Mouse (Mus musculus) CD8-positive naive resting alpha-beta T cell, adult 2 months (primary cell): ENCODE measurements around the gene 4933417A18Rik.
"Not testable (repeated sequence)": the region's sequence is repeated elsewhere in the genome, so short reads cannot be mapped to it uniquely, and the experiment has no call there.

Experiments used
- DNase-seq, 2 experiments: peaks; one replicate each; pipeline ENCODE4 v3.0.0; 2022; ENCODE audit warnings: low read depth in 2 of 2, low spot score in 2 of 2

The 4933417A18Rik gene

GRCm38 (mm10) chr13:34924210-34924609, at the start of gene 4933417A18Rik, which contains the start of gene Fam217a:
TSS of gene 4933417A18Rik (plus strand) at chr13:34924409.
TSS of gene Fam217a (minus strand) at chr13:34924310.
- no peak for DNase-seq

GRCm38 (mm10) chr13:34874736-34875135, 49.5 kb upstream of the 4933417A18Rik start:
- DNase-seq, result peak in 1 of 2 experiments; percentile 1

- peak; percentile 85 to 89 for DNase-seq
These were observed 49.0 kb upstream of the 4933417A18Rik start, which contains the start of gene Prpf4b for GRCm38 (mm10) chr13:34875166-34875710. TSS of gene Prpf4b (plus strand) at chr13:34875302.

GRCm38 (mm10) chr13:34875741-34876445, 48.3 kb upstream of the 4933417A18Rik start:
- no peak for DNase-seq

GRCm38 (mm10) chr13:34876481-34876880, 47.7 kb upstream of the 4933417A18Rik start:
- DNase-seq, result no peak

- no peak for DNase-seq
These were observed 31.3 kb upstream of the 4933417A18Rik start for GRCm38 (mm10) chr13:34892871-34893270.

GRCm38 (mm10) chr13:34914614-34915013, 9.6 kb upstream of the 4933417A18Rik start:
- peak; percentile 17 to 28 for DNase-seq

- DNase-seq, result no peak
These were observed 7.6 kb upstream of the 4933417A18Rik start for GRCm38 (mm10) chr13:34916520-34917167.

- DNase-seq, result no peak
These were observed 10.9 kb downstream of the 4933417A18Rik start for GRCm38 (mm10) chr13:34934931-34935644.

GRCm38 (mm10) chr13:34942370-34942769, 18.2 kb downstream of the 4933417A18Rik start:
- DNase-seq, result no peak

- DNase-seq, result not testable (repeated sequence)
These were observed 27.2 kb downstream of the 4933417A18Rik start for GRCm38 (mm10) chr13:34951437-34951836.

GRCm38 (mm10) chr13:34956901-34957300, 32.7 kb downstream of the 4933417A18Rik start:
- peak in 1 of 2 experiments; percentile 15 for DNase-seq

GRCm38 (mm10) chr13:34958158-34958557, 33.9 kb downstream of the 4933417A18Rik start:
- DNase-seq, result not testable (repeated sequence)

- no peak for DNase-seq
These were observed 37.0 kb downstream of the 4933417A18Rik start for GRCm38 (mm10) chr13:34960996-34961770.

GRCm38 (mm10) chr13:34963511-34964397, 39.5 kb downstream of the 4933417A18Rik start, which contains the start of gene Eci3:
TSS of gene Eci3 (minus strand) at chr13:34963810.
- DNase-seq, result no peak

- no peak for DNase-seq
These were observed 40.2 kb downstream of the 4933417A18Rik start for GRCm38 (mm10) chr13:34964419-34964818.

- DNase-seq, result no peak
These were observed 40.7 kb downstream of the 4933417A18Rik start for GRCm38 (mm10) chr13:34964866-34965265.

- not testable (repeated sequence) for DNase-seq
These were observed 41.4 kb downstream of the 4933417A18Rik start for GRCm38 (mm10) chr13:34965647-34966046.

GRCm38 (mm10) chr13:34972456-34972855, 48.2 kb downstream of the 4933417A18Rik start:
- DNase-seq, result not testable (repeated sequence)
